Mouse (Mus musculus) cerebellum, adult 8-10 months (tissue): ENCODE measurements around the gene Ccm2.

Experiments used
- DNase-seq: peaks from one replicate; pipeline ENCODE4 v3.0.0; 2022

Ccm2 gene

DNA sequence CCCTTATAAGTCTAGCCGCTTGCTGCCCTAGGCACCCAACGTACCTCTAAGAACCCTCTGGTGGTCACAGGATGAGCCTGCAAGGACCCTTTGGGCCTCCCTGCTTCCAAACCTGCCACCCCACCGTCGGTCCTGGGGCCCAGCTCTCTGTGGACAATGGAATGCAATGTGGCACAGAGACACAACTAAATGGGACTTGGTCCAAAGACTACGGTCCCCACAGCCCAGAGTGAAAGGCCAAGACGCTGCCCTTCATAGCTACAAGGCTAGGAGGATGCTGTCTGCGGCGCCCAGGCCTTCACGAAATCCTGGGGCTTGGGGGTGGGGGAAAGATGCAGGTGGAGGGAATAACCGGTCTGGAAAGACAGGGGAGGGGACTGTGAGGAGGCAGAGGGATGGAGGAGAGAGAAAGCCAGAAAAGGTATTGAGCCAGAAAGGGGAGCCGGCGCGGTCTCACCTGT, 58.4 kb downstream of the Ccm2 start:
- peak; percentile 63 for DNase-seq

- DNase-seq: peak; percentile 80
These were observed 59.1 kb downstream of the Ccm2 start, which contains the start of gene Nacad for GRCm38 (mm10) chr11:6605491-6606399. Gene Nacad (minus strand): TSS chr11:6606053.

GRCm38 (mm10) chr11:6615250-6616205, 68.8 kb downstream of the Ccm2 start:
- DNase-seq: no peak

DNA sequence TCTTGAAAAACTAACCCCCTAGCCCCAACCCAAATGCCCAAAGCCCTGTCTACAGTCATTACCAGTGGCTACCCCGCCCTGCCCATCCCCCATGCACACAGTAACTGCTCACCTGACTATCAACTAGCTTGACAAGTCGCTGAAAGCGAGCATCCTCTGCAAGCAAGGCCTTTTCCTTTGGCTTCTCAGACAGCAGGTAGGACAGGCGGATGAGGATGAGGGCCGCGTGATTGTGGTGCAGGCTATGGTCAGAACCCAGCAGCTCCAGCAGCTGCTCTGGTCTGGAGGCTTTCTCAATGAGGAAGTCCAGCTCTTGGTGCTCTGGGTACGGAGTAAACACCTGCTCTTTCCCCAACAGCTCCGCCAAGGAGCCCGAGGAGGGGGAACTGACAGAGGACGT, 77.0 kb downstream of the Ccm2 start:
- DNase-seq: no peak

GRCm38 (mm10) chr11:6624619-6625382, 78.1 kb downstream of the Ccm2 start:
- no peak for DNase-seq

GRCm38 (mm10) chr11:6625478-6626387, 79.0 kb downstream of the Ccm2 start, which contains the start of gene Tbrg4:
Gene Tbrg4 (minus strand): TSS chr11:6626067.
- DNase-seq: peak; percentile 91

GRCm38 (mm10) chr11:6626388-6626772, 79.7 kb downstream of the Ccm2 start:
- no peak for DNase-seq

GRCm38 (mm10) chr11:6627731-6628130, 81.0 kb downstream of the Ccm2 start:
- no peak for DNase-seq

DNA sequence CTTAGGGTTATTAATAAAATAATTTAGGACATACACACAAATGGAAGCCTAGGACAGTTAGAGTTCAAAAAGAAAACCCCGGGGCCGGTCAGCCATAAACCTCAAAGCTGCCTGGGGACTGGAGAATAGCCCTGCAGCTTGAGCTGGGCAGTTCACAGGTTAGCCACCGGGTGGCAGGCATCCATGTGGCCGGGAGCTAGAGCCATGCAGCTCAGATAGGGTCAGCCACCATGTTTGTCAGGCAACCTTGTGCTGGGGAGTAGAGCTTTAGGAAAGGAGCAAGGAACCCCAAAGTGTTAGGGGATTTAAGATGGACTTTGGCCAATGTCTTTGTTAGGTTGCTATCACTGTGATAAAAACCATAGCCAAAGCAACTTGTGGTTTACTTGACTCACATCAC, 81.9 kb downstream of the Ccm2 start:
- peak; percentile 38 for DNase-seq

DNA sequence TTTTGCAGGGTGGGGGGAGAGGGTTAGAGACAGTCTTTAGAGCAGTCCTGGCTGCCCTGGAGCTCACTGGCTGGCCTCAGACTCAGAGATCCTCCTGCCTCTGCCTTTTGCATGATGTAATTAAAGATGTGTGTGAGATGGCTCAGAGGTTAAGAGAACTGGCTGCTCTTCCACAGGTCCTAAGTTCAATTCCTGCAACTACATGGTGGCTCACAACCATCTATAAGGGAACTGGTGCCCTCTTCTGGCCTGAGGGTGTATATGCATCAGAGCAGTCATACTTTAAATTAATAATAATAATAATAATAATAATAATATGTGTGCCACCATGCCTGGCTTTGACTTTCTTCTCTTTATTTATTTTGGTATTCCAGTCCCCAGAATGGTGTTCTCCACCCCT, 83.0 kb downstream of the Ccm2 start:
- DNase-seq: peak; percentile 41

GRCm38 (mm10) chr11:6636150-6636549, 89.5 kb downstream of the Ccm2 start:
- DNase-seq: no peak

DNA sequence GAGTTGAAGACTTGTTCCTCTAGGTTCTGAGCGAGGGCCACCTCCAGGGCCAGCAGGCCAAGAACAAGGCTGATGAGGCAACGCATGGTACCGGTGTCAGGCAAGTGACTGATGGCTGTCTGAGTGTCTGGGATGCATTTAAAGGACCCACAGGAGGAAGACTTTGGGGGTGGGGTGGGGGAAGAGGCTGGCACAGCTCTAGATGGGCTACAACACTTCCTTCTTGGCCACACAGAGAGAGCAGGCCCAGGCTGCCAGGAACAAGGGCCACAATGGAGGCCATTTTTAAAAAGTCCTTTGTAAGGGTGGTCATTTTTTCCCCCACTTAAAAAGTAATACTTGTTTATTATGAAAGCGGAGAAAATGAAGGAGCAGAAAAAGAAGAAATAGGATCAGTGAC, 91.8 kb downstream of the Ccm2 start, which contains the start of gene Wap:
Gene Wap, minus strand, starts transcription at position 101 of the 400 bp plus-strand sequence.
- DNase-seq: no peak

GRCm38 (mm10) chr11:6639072-6639471, 92.4 kb downstream of the Ccm2 start:
- DNase-seq: no peak

GRCm38 (mm10) chr11:6644566-6644965, 97.9 kb downstream of the Ccm2 start:
- DNase-seq: no peak
